Mouse (Mus musculus) left cerebral cortex, postnatal 14 days (tissue): Measurements from ENCODE around the gene Ap5z1. TPM values are rescaled to one million over a fixed set of nuclear protein-coding genes. Genes with fewer than 3 reads are reported as not detected.

Experiments
- DNase-seq, 2 experiments: peaks; one replicate each; pipeline ENCODE4 v3.0.0; 2021 to 2022; ENCODE audit warnings: low spot score in 2 of 2, mixed read lengths in 1 of 2
- intact Hi-C: fragments of 180-260 bp; cut with DNase I; formaldehyde crosslinking; loops from one replicate; pipeline ENCODE4 v1.15.1; 2025
- total RNA-seq, 2 experiments: library from RNA; stranded (reverse); gene quantifications; 2 replicates each; pipeline ENCODE4 v1.2.3; 2021

Gene Ap5z1
- total RNA-seq, 2 experiments from 2014 or later = 18.6 to 21.0 TPM

GRCm38 (mm10) chr5:142504175-142504574, 40.4 kb downstream of the Ap5z1 start:
- intact Hi-C loops = loop anchor here (5.0 to 10.0 kb wide), 2 partner anchors 118 to 211 kb away; no protein-coding TSS in a partner anchor
- DNase-seq = no peak

GRCm38 (mm10) chr5:142505695-142506423, 42.1 kb downstream of the Ap5z1 start:
- no peak for DNase-seq

GRCm38 (mm10) chr5:142509141-142510060, 45.7 kb downstream of the Ap5z1 start:
- intact Hi-C loops = loop anchor here (10.0 kb wide), 1 partner anchor 205 kb away; no protein-coding TSS in a partner anchor
- no peak for DNase-seq

More at GRCm38 (mm10) chr5:142505695-142506423, 42.1 kb downstream of the Ap5z1 start:
- intact Hi-C loops = loop anchor here (10.0 kb wide), 1 partner anchor 209 kb away; no protein-coding TSS in a partner anchor

- intact Hi-C loops = no loop called here
- no peak for DNase-seq
Observed at GRCm38 (mm10) chr5:142510061-142510414, 46.3 kb downstream of the Ap5z1 start.

- DNase-seq = peak in 1 of 2 experiments; percentile 49
- intact Hi-C loops = no loop called here
Observed at GRCm38 (mm10) chr5:142512112-142512511, 48.4 kb downstream of the Ap5z1 start.

GRCm38 (mm10) chr5:142518973-142519372, 55.2 kb downstream of the Ap5z1 start:
- peak in 1 of 2 experiments; percentile 40 for DNase-seq
- intact Hi-C loops = no loop called here

- DNase-seq = no peak
- intact Hi-C loops = no loop called here
Observed at GRCm38 (mm10) chr5:142520360-142520759, 56.6 kb downstream of the Ap5z1 start.

GRCm38 (mm10) chr5:142521195-142521866, 57.6 kb downstream of the Ap5z1 start:
- intact Hi-C loops = no loop called here
- no peak for DNase-seq

- no peak for DNase-seq
- intact Hi-C loops = no loop called here
Observed at GRCm38 (mm10) chr5:142524711-142525464, 61.1 kb downstream of the Ap5z1 start.

Other genes starting within 250 kb of the Ap5z1 start
- 10 to 100 TPM; 40.6 to 43.4 TPM for gene Foxk1, start 62.4 kb upstream of the Ap5z1 start, total RNA-seq
- 1 to 10 TPM in 1 of 2 experiments, under 1 TPM in 1; 0.85 to 1.1 TPM for gene Papolb, start 66.1 kb downstream of the Ap5z1 start, total RNA-seq
- 10 to 100 TPM; 19.2 to 21.2 TPM for gene Radil, start 87.2 kb downstream of the Ap5z1 start, total RNA-seq
- 100 to 1,000 TPM; 126 to 127 TPM for gene Mmd2, start 144.9 kb downstream of the Ap5z1 start, total RNA-seq
- gene Wipi2, start 163.8 kb downstream of the Ap5z1 start, total RNA-seq = 10 to 100 TPM; 89.6 to 91.7 TPM
- gene Slc29a4, start 228.6 kb downstream of the Ap5z1 start, total RNA-seq = 10 to 100 TPM; 36.9 to 46.7 TPM